Mouse (Mus musculus) kidney, adult 2 months (tissue): Measurements from ENCODE around the gene Ssh1.

Source experiments
- CTCF ChIP-seq: fragments of 200-500 bp; conservative IDR thresholded peaks from 2 replicates; pipeline ENCODE4 v1.5.1; 2011; ENCODE audit warnings: low read depth, mild to moderate bottlenecking, control low read depth, low read length, moderate library complexity, mixed read lengths; ENCODE audit not compliant: insufficient read depth, insufficient read length
- POLR2A ChIP-seq: fragments of 200-500 bp; IDR thresholded peaks from one replicate; pipeline ENCODE4 v1.6.1; 2011; ENCODE audit warnings: low read depth, low read length, control low read depth

DNA sequence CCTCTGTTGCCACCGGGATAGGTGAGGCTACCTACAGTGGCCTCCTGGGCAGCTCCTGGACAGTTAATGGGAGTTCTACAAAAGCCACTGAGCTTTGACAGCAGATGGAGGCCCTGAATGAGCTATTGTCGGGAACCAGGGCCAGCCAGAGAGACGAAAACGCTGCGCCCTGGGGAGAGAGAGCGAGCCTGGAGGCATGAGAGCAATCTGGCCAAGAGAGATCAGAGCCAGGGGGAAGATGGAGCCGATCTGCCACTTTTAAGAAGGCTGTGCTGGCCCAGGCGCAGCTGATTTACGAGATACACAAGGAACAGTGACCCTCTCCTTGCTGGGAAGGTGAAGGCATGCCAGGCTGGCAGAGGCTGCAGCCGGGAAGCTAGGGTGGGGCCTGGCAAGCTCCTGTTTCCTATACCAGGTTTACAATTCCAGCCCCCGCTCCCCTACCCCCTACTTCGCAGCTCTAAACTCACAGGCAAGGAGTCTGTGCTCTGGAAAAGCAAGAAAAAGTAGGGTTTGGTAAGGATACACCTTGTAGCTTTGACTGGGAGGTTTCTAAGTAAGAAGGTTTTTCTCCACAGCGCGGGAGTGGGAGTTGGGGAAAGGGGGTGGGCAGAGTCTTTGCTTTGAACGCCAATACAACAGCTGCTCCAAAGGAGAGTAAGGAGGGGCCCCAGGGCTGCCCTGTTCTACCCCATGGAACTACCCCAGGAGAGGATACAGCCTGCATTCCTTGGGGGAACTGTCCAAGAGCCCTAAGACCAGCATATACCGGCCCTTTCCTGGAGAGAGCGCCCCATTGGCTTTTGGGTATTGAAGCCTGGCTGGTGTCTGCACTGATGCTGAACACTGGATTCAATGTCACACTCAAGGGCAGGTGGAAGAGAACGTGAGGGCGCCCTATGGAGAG is 42.7 kb downstream of the Ssh1 start:
- TF ChIP-seq CTCF (no peak), POLR2A (no peak)
